Mouse (Mus musculus): ENCODE data around the gene Fam117b. TPM values are rescaled to one million over a fixed set of nuclear protein-coding genes. Genes with fewer than 3 reads are reported as not detected.

Gene Fam117b
- total RNA-seq, 4 experiments from 2014 or later = 39.3 to 54.0 (median 45.2) TPM

DNA sequence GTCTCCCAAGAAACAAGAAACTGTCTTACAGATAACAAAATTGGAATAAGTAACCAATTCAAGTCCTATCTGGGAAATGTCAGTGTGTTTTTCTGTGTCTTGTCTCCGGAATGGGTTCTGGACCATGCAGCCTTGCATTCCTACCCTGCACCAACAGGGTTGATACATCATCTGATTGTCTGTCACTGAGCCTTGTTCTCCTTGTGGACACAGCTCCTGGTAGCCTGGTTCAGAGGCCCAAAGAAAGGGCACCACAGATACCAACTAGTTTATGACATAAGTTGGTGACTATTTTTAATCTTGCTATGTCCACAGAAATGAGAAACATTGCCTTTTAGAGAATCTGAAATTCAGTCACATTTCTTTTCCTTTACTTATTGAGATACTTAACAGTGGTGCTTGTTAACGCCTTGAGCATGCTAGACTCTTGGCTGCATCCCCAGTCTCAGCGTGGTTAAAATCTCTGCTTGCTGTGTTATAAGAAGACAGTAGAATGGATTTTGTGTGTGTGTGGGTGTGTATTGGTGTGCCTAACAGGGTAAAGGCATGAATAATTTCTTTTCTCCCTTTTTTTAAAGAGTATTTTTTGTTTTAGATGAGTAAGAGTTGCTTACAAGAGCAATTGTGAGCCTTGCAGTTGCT lies 74.7 kb downstream of the Fam117b start:
- DNase-seq = no peak

DNA sequence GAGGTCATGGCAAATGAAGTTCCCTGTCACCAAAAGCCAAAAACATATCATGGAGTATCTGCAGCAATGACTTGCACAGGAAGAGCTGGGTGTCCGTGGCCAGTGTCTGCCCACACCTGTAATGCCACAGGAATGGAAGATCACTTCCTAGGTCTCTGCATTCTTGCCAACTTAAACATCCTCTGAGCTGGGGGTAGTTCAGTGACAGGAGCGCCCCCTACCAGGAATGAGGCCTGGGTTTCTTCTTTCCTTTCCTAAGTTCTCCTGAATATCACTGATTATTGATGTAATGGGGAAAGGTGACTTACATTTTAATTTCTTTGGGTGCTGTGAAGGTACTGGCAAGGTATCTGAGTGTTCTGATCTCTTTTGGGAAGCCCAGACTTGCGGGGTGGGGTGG lies 82.8 kb downstream of the Fam117b start:
- DNase-seq = no peak

DNA sequence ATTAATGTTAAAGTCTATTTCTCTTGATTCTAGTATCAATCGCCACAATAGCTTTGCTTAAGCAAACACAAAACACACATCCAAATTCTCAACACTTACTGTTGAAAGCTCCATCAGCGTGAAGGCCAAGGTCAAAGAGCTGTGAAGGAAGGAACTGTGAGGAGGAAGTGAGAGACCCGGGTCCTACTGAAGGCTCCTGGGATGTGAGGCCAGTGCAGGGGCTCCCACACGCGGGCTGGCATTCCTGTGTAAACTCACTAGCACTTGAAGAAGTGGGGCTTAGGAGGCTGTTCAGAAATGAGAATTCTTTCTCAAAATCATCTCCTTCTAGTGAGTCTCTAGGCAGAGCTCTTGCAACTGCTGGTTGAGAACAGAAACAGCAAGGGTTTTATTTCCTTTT lies 84.5 kb downstream of the Fam117b start:
- no peak for DNase-seq

DNA sequence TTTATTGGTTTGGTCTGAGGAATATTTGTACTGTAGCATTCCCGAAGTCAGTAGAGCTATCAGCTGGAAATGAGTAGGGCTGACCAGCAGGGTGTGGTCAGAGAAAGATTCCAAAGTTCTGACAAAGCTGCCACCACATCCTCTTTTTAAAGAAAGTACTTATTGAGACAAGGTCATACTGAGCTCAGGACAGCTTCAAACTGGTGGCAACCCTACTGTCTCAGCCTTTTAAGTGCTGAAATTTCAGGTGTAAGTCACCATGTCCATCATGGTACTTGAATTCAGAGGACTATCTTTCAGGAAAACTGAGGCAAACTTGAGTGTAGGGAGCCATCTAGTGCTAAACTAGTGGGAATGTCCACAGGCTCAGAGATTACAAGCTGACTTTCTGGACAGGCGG lies 87.5 kb downstream of the Fam117b start:
- no peak for DNase-seq

DNA sequence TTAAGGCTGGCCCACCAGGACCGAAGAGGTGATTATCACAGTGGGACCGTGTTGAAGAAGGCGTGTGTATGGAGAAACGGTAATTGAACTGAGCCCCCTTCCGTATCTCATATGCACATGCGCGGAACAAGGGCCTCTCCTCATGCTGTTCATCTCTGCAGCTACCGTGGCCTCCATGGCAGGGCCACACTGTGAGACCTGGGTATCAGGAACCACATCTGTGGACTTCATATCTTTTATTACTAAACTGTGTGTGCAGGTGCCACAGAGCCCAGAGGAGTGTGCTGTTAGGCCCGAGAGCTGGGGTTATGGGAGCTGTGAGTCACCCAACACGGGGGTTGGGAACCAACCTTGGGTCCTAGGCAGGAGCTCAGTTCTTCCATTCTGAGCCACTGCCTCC lies 94.5 kb downstream of the Fam117b start:
- no peak for DNase-seq

DNA sequence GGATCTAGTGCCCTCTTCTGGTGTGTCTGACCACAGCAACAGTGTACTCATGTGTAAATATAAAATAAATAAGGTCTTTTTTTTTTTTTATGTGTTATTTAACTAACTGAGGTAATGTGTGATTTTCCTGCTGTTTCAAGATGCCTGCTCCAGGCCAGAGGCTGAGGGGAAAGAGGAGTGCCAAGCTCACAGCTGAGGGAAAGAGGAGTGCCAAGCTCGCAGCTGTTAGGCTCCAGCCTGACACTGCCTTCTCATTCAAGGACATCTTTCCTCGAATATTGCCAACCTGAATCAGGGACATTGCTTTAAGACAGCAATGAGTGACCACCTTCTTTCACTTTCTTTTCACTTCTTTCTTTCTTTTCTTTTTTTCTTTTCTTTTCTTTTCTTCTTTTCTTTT lies 95.9 kb downstream of the Fam117b start:
- DNase-seq = no peak

DNA sequence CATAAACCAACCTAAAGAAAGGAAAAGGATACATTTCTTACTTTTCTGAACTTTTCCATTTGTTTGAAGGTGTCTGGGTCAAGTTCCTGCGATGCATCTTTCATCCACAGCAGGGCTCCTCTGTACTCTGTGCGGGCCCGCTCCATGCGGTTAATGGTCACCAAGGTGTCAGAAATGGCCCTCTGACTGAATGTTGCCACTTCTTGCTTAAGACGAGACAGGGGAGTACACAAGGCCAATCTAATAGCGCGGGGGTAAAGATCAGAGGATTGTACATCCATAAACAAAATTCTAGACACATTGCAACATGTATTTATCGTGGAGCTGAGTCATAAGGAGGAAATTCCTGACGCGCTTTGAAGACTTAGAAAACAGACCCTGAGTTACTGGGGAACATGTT lies 101.0 kb downstream of the Fam117b start:
- no peak for DNase-seq

DNA sequence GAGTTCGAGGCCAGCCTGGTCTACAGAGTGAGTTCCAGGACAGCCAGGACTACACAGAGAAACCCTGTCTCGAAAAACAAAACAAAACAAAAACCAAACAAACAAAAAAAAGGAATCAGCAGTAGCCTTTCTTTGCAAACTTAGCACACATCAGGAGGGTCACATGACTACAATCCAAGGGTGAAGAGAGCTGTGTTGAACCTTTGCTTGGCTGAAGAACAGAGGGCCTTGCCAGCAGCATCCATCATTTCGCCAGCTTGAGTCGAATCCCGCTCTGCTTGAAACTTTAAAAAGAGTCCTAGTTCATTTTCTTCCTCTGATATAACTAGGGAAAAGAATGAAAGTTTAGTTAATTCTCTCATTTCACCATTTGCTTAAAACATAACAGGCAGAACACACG lies 102.7 kb downstream of the Fam117b start:
- DNase-seq = no peak

DNA sequence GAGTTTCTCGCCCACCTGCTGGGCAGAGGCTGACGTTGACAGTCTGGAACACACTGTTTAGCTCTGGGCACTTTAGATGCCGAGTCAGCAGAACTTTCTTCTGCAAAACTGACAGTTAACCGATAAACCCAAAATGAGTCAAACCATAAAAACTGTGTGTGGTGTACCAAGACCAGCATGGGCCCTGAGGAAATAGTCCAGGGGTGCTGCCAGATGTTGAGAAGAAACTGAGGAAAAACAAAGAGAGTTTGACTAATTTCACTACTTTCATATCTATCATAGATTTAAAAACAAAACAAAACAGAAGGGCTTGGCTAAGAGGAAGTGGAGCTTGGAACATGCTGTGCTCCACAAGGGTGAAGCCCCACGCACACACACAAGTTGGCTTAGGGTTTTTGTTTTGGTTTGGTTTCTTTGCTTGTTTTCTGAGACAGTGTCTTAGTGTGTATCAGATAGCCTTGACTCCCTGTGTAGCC lies 103.4 kb downstream of the Fam117b start:
- no peak for DNase-seq

DNA sequence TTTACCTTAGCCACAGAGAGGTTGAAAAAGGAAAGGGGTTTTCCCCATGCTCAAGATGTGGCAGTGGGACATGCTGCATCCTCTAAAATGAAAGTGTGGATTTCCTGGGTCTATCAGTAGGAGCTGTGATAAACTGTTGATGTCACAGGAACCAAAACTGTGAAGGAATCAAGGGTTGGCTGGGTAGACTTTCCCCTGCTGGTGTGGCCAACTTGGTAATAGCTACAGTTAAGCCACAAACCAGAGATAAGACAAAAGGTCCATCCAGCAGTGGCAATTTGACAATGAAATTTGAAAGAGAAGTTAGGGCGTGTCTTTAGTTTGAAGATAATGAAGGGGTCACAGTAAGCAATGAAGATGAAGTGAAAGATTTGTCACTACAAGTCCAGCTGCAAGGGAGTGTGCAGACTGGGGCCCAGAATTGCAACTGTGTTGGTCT lies 104.2 kb downstream of the Fam117b start:
- no peak for DNase-seq

Other genes starting within 250 kb of the Fam117b start
- 100 to 1,000 TPM; 139 to 180 (median 145) TPM for gene Sumo1, start 242.2 kb upstream of the Fam117b start, total RNA-seq (2022)
- 10 to 100 TPM; 78.0 to 99.9 (median 83.9) TPM for gene Nop58, start 228.0 kb upstream of the Fam117b start, total RNA-seq (2022)
- 10 to 100 TPM; 64.0 to 68.1 (median 66.2) TPM for gene Bmpr2, start 149.6 kb upstream of the Fam117b start, total RNA-seq (2022)
- 1 to 10 TPM; 2.7 to 3.5 (median 2.9) TPM for gene Ica1l, start 130.2 kb downstream of the Fam117b start, total RNA-seq (2022)
- gene Carf, start 185.2 kb downstream of the Fam117b start, total RNA-seq (2022) = 10 to 100 TPM in 3 of 4 experiments, 1 to 10 TPM in 1; 8.9 to 17.9 (median 15.9) TPM
- gene Wdr12, start 185.6 kb downstream of the Fam117b start, total RNA-seq (2022) = 10 to 100 TPM; 14.8 to 20.5 (median 18.5) TPM